Mouse (Mus musculus) bone marrow, adult 2 months (tissue): ENCODE data around the gene 4930404N11Rik.

ENCODE experiments used
- CTCF ChIP-seq: fragments of 200-500 bp; IDR thresholded peaks from 2 replicates; pipeline ENCODE4 v1.5.1; 2011; ENCODE audit warnings: low read length, control low read depth; ENCODE audit not compliant: control insufficient read depth, insufficient read depth
- POLR2A ChIP-seq: fragments of 200-500 bp; IDR thresholded peaks from 2 replicates; pipeline ENCODE4 v1.6.1; 2011; ENCODE audit warnings: low read depth, mild to moderate bottlenecking, control low read depth, low read length, borderline replicate concordance; ENCODE audit not compliant: control insufficient read depth

DNA sequence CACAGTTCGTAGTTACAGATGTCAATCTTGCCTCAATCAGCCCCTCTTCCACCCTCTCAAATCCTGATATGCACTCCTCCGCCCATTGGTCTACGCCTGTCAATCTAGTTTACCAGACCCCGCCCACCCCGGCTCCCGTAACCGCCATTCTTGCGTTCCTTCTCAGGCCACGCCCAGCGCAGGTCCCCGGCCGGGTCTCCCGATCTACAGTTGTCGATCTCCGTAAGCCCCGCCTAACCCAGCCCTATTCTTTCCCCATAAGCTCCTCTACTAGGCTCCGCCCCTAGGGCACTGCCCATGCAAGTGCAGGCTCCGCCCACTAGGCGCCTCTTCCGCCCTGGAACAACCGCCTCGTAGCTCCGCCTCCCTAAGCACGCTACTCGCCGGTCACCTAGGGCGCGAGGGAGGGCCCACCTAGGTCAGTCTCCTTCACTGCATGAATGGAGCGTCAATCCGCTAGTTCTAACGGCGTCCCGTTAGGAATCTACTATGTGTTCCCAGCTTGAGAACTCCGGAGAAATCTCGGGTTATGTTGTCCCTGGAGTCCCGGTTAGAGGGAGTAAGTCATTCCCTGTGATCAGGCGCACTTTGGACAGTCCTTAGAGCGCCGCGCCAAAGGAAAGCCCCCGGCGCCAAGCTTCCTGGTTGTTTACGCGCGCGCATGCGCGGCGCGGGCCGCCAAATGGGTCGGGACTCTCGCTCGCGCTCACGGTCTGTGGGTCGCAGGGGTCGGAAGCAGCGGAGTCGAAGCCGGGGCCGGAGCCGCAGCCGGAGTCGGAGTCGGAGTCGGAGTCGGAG is 44.9 kb downstream of the 4930404N11Rik start, which contains the start of gene Cactin:
- peak; percentile 13; the same call in 1 of the 2 replicates for TF ChIP-seq CTCF
- peak; percentile 68 for TF ChIP-seq POLR2A
